Mouse (Mus musculus): ENCODE measurements at regions not wholly inside any gene's neighbourhood (a gene's known extent, or its start where the extent isn't known, plus 50 kb on each side); places are given as distances from the start of the nearest gene placed in this dataset.

GRCm38 (mm10) chr2:174899940-174900670 is 109.9 kb upstream of the Gm14444 start:
- DNase-seq (ENCODE audit: extremely low read depth, low read depth, low spot score) = no peak
- TF ChIP-seq POLR2A (IDR thresholded peaks at IDR 0.05; ENCODE audit: extremely low read depth, insufficient read depth, low read length) = no peak
- TF ChIP-seq CTCF (IDR thresholded peaks at IDR 0.05; ENCODE audit: low read depth, low read length) = no peak
- no peaks in the 10 kb centered on the region for H3K27me3 ChIP-seq (ENCODE audit: control insufficient read depth, insufficient read depth, low read length)
- no peaks in the 10 kb centered on the region for H3K79me2 ChIP-seq (ENCODE audit: control insufficient read depth, insufficient read depth, low read length)
- no peak overlapping the region for H3K9ac ChIP-seq (ENCODE audit: low read depth, low read length)
- H3K4me3 ChIP-seq (ENCODE audit: insufficient read depth, low read depth, low read length) = no peak overlapping the region
- no peaks in the 10 kb centered on the region for H3K36me3 ChIP-seq (ENCODE audit: control insufficient read depth, insufficient read depth, low read length)
- WGBS = 58% methylated on average over 5 of the region's 5 CpGs
- H3K4me1 ChIP-seq (ENCODE audit: control insufficient read depth, insufficient read depth, low read length) = no peaks in the 10 kb centered on the region
- no peak overlapping the region for H3K27ac ChIP-seq (replicated peaks; ENCODE audit: insufficient read depth, low read depth, low read length)

- H3K79me2 ChIP-seq (ENCODE audit: control insufficient read depth, insufficient read depth, low read length) = no peaks in the 10 kb centered on the region
- DNase-seq (ENCODE audit: extremely low read depth, low read depth, low spot score) = peak; percentile 17
- no peak overlapping the region for H3K27ac ChIP-seq (replicated peaks; ENCODE audit: insufficient read depth, low read depth, low read length)
- TF ChIP-seq POLR2A (IDR thresholded peaks at IDR 0.05; ENCODE audit: extremely low read depth, insufficient read depth, low read length) (no peak), CTCF (IDR thresholded peaks at IDR 0.05; ENCODE audit: low read depth, low read length) (peak; percentile 26; the same call in 1 of the 2 replicates)
- H3K36me3 ChIP-seq (ENCODE audit: control insufficient read depth, insufficient read depth, low read length) = no peaks in the 10 kb centered on the region
- no peaks in the 10 kb centered on the region for H3K27me3 ChIP-seq (ENCODE audit: control insufficient read depth, insufficient read depth, low read length)
- no peaks in the 10 kb centered on the region for H3K4me1 ChIP-seq (ENCODE audit: control insufficient read depth, insufficient read depth, low read length)
- H3K4me3 ChIP-seq (ENCODE audit: insufficient read depth, low read depth, low read length) = no peak overlapping the region
- no peak overlapping the region for H3K9ac ChIP-seq (ENCODE audit: low read depth, low read length)
Observed at GRCm38 (mm10) chr2:174900671-174900991, 109.4 kb upstream of the Gm14444 start.

- Histone ChIP-seq H3K4me3 (ENCODE audit: insufficient read depth, low read depth, low read length) (no peak overlapping the region), H3K9ac (ENCODE audit: low read depth, low read length) (no peak overlapping the region), H3K27ac (replicated peaks; ENCODE audit: insufficient read depth, low read depth, low read length) (no peak overlapping the region), H3K79me2 (ENCODE audit: control insufficient read depth, insufficient read depth, low read length) (no peaks in the 10 kb centered on the region), H3K4me1 (ENCODE audit: control insufficient read depth, insufficient read depth, low read length) (no peaks in the 10 kb centered on the region), H3K36me3 (ENCODE audit: control insufficient read depth, insufficient read depth, low read length) (no peaks in the 10 kb centered on the region), H3K27me3 (ENCODE audit: control insufficient read depth, insufficient read depth, low read length) (no peaks in the 10 kb centered on the region)
- TF ChIP-seq POLR2A (IDR thresholded peaks at IDR 0.05; ENCODE audit: extremely low read depth, insufficient read depth, low read length) = no peak
- no peak for TF ChIP-seq CTCF (IDR thresholded peaks at IDR 0.05; ENCODE audit: low read depth, low read length)
- DNase-seq (ENCODE audit: extremely low read depth, low read depth, low spot score) = no peak
- WGBS = 87% methylated on average over 16 of the region's 16 CpGs
Observed at GRCm38 (mm10) chr2:174901801-174902200, 108.2 kb upstream of the Gm14444 start.

- WGBS = 87% methylated on average over 7 of the region's 7 CpGs
- no peak overlapping the region for H3K9ac ChIP-seq (ENCODE audit: low read depth, low read length)
- TF ChIP-seq POLR2A (IDR thresholded peaks at IDR 0.05; ENCODE audit: extremely low read depth, insufficient read depth, low read length) (no peak), CTCF (IDR thresholded peaks at IDR 0.05; ENCODE audit: low read depth, low read length) (no peak)
Observed at GRCm38 (mm10) chr2:174903627-174904026, 106.4 kb upstream of the Gm14444 start.

GRCm38 (mm10) chr2:174905865-174906639 is 104.0 kb upstream of the Gm14444 start:
- TF ChIP-seq CTCF (IDR thresholded peaks at IDR 0.05; ENCODE audit: low read depth, low read length) (peak; percentile 36; the same call in 1 of the 2 replicates), POLR2A (IDR thresholded peaks at IDR 0.05; ENCODE audit: extremely low read depth, insufficient read depth, low read length) (no peak)

More at GRCm38 (mm10) chr2:174903627-174904026, 106.4 kb upstream of the Gm14444 start:
- H3K4me1 ChIP-seq (ENCODE audit: control insufficient read depth, insufficient read depth, low read length) = no peaks in the 10 kb centered on the region
- no peaks in the 10 kb centered on the region for H3K27me3 ChIP-seq (ENCODE audit: control insufficient read depth, insufficient read depth, low read length)
- no peaks in the 10 kb centered on the region for H3K79me2 ChIP-seq (ENCODE audit: control insufficient read depth, insufficient read depth, low read length)
- no peak overlapping the region for H3K4me3 ChIP-seq (ENCODE audit: insufficient read depth, low read depth, low read length)
- no peak for DNase-seq (ENCODE audit: extremely low read depth, low read depth, low spot score)
- H3K36me3 ChIP-seq (ENCODE audit: control insufficient read depth, insufficient read depth, low read length) = no peaks in the 10 kb centered on the region
- no peak overlapping the region for H3K27ac ChIP-seq (replicated peaks; ENCODE audit: insufficient read depth, low read depth, low read length)

More at GRCm38 (mm10) chr2:174905865-174906639, 104.0 kb upstream of the Gm14444 start:
- H3K27me3 ChIP-seq (ENCODE audit: control insufficient read depth, insufficient read depth, low read length) = no peaks in the 10 kb centered on the region
- WGBS = 38% methylated on average over 6 of the region's 6 CpGs
- no peak overlapping the region for H3K4me3 ChIP-seq (ENCODE audit: insufficient read depth, low read depth, low read length)
- no peaks in the 10 kb centered on the region for H3K36me3 ChIP-seq (ENCODE audit: control insufficient read depth, insufficient read depth, low read length)
- no peak overlapping the region for H3K9ac ChIP-seq (ENCODE audit: low read depth, low read length)
- DNase-seq (ENCODE audit: extremely low read depth, low read depth, low spot score) = peak; percentile 25
- H3K4me1 ChIP-seq (ENCODE audit: control insufficient read depth, insufficient read depth, low read length) = no peaks in the 10 kb centered on the region
- no peaks in the 10 kb centered on the region for H3K79me2 ChIP-seq (ENCODE audit: control insufficient read depth, insufficient read depth, low read length)
- H3K27ac ChIP-seq (replicated peaks; ENCODE audit: insufficient read depth, low read depth, low read length) = no peak overlapping the region
